Mouse (Mus musculus): ENCODE results near the gene Nsun6. TPM values are rescaled to one million over a fixed set of nuclear protein-coding genes. Genes with fewer than 3 reads are reported as not detected.

Gene Nsun6
- polyA plus RNA-seq, 1 experiment from 2014 or later = 11.6 TPM

DNA sequence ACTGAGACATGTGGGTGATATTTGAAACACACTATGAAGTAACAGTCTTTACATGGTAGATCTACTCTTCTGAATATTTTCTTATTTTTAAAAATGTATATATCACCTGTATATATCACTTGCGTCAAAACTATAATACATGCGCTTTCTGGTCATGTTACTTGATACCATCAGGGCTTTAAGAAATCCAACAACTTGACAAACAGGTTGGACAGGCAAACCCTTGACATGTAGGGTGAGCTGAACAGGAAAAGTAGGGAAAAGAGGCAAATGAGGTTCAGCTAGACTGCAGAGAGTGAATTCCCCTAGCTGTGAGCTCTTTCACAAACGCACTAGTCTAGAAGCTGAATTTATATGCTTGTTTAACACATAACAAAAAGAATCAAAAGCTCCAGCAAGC lies 28.1 kb downstream of the Nsun6 start:
- no peaks in the 10 kb centered on the region for H3K4me1 ChIP-seq (ENCODE audit: control insufficient read depth, insufficient read depth, low read depth, low read length)
- no peaks in the 10 kb centered on the region for H3K9me3 ChIP-seq (ENCODE audit: control insufficient read depth, low read length)
- 0 out of 2 replicates have a peak, but pooled peaks cover 2% of the 10 kb centered on the region for H3K36me3 ChIP-seq (ENCODE audit: control insufficient read depth, insufficient read depth, low read length)
- no peak overlapping the region for H3K27ac ChIP-seq (ENCODE audit: low read depth, low read length)
- no peak overlapping the region for H3K9ac ChIP-seq (ENCODE audit: low read depth, low read length)
- ATAC-seq = no peak
- no peak overlapping the region for H3K4me3 ChIP-seq (ENCODE audit: low read length)
- H3K27me3 ChIP-seq (replicated peaks; ENCODE audit: control insufficient read depth, insufficient read depth, low read length) = no peaks in the 10 kb centered on the region
- no peak overlapping the region for H3K4me2 ChIP-seq (ENCODE audit: low read length)
- WGBS = 91% methylated on average over 3 of the region's 3 CpGs

DNA sequence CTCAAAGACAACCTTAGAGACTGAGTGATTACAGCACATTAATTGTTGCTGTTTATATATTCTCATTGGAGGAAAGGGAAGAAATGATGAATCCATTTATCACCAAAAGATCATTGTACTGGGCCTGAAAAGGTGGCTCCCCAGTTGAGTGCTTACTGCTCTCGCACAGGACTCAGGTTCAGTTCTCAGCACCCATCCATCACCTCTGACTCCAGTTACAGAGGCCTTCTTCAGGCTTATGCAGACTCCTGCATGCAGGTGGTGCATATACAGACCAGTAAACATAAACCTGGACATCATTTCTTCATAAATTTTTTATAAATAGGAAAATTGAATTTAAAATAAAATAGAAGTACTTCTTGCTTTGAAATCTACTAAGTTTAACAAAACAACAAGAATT lies 46.8 kb downstream of the Nsun6 start:
- no peak overlapping the region for H3K27ac ChIP-seq (ENCODE audit: low read depth, low read length)
- H3K27me3 ChIP-seq (replicated peaks; ENCODE audit: control insufficient read depth, insufficient read depth, low read length) = no peaks in the 10 kb centered on the region
- no peak overlapping the region for H3K9ac ChIP-seq (ENCODE audit: low read depth, low read length)
- H3K4me3 ChIP-seq (ENCODE audit: low read length) = no peak overlapping the region
- no peaks in the 10 kb centered on the region for H3K4me1 ChIP-seq (ENCODE audit: control insufficient read depth, insufficient read depth, low read depth, low read length)
- no peak for ATAC-seq
- WGBS = 83% methylated on average over 1 of the region's 1 CpGs
- H3K9me3 ChIP-seq (ENCODE audit: control insufficient read depth, low read length) = peaks cover 3% of the 10 kb centered on the region; the same call in 1 of the 2 replicates
- H3K36me3 ChIP-seq (ENCODE audit: control insufficient read depth, insufficient read depth, low read length) = 0 out of 2 replicates have a peak, but pooled peaks cover 4% of the 10 kb centered on the region
- H3K4me2 ChIP-seq (ENCODE audit: low read length) = no peak overlapping the region

DNA sequence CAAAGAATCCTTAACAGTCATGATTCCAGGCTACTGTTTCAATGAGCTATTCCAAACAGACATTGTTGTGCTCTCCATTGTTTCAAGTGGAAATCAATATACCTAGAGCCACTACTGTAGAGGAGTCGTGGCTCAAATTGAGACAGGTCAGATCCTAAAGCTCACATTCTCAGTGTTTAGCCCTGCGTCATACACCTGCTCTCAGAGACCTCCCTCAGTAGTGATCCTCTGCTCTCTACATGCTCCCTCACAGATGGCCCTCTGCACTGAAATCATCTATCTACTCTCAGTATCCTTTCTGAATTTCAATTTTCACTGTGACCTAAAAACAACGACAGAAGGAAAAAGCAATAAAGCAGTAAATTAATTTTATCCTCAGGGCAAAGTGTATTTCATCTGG lies 47.3 kb downstream of the Nsun6 start:
- Histone ChIP-seq H3K9ac (ENCODE audit: low read depth, low read length) (no peak overlapping the region), H3K4me1 (ENCODE audit: control insufficient read depth, insufficient read depth, low read depth, low read length) (no peaks in the 10 kb centered on the region), H3K4me3 (ENCODE audit: low read length) (no peak overlapping the region), H3K36me3 (ENCODE audit: control insufficient read depth, insufficient read depth, low read length) (0 out of 2 replicates have a peak, but pooled peaks cover 4% of the 10 kb centered on the region), H3K27ac (ENCODE audit: low read depth, low read length) (no peak overlapping the region), H3K27me3 (replicated peaks; ENCODE audit: control insufficient read depth, insufficient read depth, low read length) (no peaks in the 10 kb centered on the region), H3K4me2 (ENCODE audit: low read length) (no peak overlapping the region), H3K9me3 (ENCODE audit: control insufficient read depth, low read length) (peaks cover 3% of the 10 kb centered on the region; the same call in 1 of the 2 replicates)
- peak; percentile 52; the same call in 1 of the 2 replicates for ATAC-seq
- 80% methylated on average over 3 of the region's 3 CpGs for WGBS

DNA sequence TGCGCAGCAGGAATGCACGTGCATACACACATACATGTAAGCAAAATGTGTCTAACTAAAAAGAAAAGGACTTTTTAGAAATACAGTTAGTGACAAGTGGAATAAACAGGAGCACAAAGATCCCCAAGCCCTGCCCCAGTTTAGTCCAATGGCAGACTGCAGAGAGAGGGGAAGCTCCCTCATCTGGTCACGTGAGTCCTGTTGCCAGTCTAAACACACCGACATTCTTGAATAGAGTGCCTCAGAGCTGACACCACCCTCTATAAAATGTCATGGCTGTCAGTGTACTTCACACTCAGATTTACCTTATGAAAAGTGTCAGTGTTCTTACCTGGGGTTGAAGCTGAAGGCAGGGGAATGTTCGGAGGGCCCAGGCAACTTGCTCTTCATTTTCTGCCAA lies 57.0 kb downstream of the Nsun6 start:
- Histone ChIP-seq H3K4me1 (ENCODE audit: control insufficient read depth, insufficient read depth, low read depth, low read length) (no peaks in the 10 kb centered on the region), H3K9me3 (ENCODE audit: control insufficient read depth, low read length) (no peaks in the 10 kb centered on the region), H3K4me3 (ENCODE audit: low read length) (no peak overlapping the region), H3K36me3 (ENCODE audit: control insufficient read depth, insufficient read depth, low read length) (no peaks in the 10 kb centered on the region; the same call in 1 of the 2 replicates), H3K27me3 (replicated peaks; ENCODE audit: control insufficient read depth, insufficient read depth, low read length) (no peaks in the 10 kb centered on the region), H3K27ac (ENCODE audit: low read depth, low read length) (no peak overlapping the region), H3K4me2 (ENCODE audit: low read length) (no peak overlapping the region), H3K9ac (ENCODE audit: low read depth, low read length) (no peak overlapping the region)
- ATAC-seq = no peak
- WGBS = 81% methylated on average over 5 of the region's 5 CpGs

DNA sequence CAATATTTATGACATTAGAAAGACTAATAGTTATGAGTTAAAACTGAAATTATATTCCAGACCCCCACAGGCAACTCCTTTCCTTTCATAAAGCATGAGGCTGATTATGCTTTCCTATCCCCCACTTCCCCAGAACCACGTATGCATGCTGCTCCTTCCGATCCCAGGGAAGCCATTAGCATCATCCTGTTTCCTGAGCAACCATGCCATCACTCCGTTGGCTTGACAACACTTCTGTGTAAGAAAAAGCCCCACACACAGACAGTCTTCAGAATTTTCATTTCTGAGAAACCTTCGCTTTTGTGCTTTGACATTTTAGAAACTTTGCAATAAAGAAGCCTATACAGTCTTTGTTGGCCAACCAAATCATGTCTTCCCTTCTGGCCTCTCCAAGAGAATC lies 58.8 kb downstream of the Nsun6 start:
- no peak overlapping the region for H3K27ac ChIP-seq (ENCODE audit: low read depth, low read length)
- H3K9me3 ChIP-seq (ENCODE audit: control insufficient read depth, low read length) = no peaks in the 10 kb centered on the region
- H3K4me3 ChIP-seq (ENCODE audit: low read length) = no peak overlapping the region
- H3K27me3 ChIP-seq (replicated peaks; ENCODE audit: control insufficient read depth, insufficient read depth, low read length) = no peaks in the 10 kb centered on the region
- peaks cover 3% of the 10 kb centered on the region; the same call in 1 of the 2 replicates for H3K36me3 ChIP-seq (ENCODE audit: control insufficient read depth, insufficient read depth, low read length)
- ATAC-seq = no peak
- no peak overlapping the region for H3K4me2 ChIP-seq (ENCODE audit: low read length)
- no peak overlapping the region for H3K9ac ChIP-seq (ENCODE audit: low read depth, low read length)
- 54% methylated on average over 4 of the region's 4 CpGs for WGBS
- no peaks in the 10 kb centered on the region for H3K4me1 ChIP-seq (ENCODE audit: control insufficient read depth, insufficient read depth, low read depth, low read length)

DNA sequence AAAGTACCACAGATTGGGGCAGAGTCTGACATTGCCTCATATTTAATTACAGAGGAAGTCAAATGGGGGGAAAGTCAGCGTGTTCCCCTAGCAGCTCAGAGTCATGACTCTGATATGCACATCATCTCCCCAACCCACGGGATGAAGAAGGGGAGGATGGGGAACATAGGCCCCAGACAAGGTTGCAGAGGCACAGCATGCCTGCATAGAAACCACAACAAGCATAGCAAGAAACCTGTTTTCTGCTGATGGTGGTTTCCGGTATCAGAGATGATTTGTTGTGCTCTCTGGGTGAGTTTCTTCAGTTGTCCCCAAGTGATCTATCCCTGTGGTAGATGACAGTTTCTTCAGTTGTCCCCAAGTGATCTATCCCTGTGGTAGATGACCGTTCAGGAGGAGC lies 62.3 kb downstream of the Nsun6 start:
- no peaks in the 10 kb centered on the region for H3K4me1 ChIP-seq (ENCODE audit: control insufficient read depth, insufficient read depth, low read depth, low read length)
- no peak overlapping the region for H3K27ac ChIP-seq (ENCODE audit: low read depth, low read length)
- H3K36me3 ChIP-seq (ENCODE audit: control insufficient read depth, insufficient read depth, low read length) = 0 out of 2 replicates have a peak, but pooled peaks cover 3% of the 10 kb centered on the region
- no peaks in the 10 kb centered on the region for H3K9me3 ChIP-seq (ENCODE audit: control insufficient read depth, low read length)
- 92% methylated on average over 4 of the region's 4 CpGs for WGBS
- no peaks in the 10 kb centered on the region for H3K27me3 ChIP-seq (replicated peaks; ENCODE audit: control insufficient read depth, insufficient read depth, low read length)
- H3K4me3 ChIP-seq (ENCODE audit: low read length) = no peak overlapping the region
- ATAC-seq = no peak
- no peak overlapping the region for H3K4me2 ChIP-seq (ENCODE audit: low read length)
- H3K9ac ChIP-seq (ENCODE audit: low read depth, low read length) = no peak overlapping the region

DNA sequence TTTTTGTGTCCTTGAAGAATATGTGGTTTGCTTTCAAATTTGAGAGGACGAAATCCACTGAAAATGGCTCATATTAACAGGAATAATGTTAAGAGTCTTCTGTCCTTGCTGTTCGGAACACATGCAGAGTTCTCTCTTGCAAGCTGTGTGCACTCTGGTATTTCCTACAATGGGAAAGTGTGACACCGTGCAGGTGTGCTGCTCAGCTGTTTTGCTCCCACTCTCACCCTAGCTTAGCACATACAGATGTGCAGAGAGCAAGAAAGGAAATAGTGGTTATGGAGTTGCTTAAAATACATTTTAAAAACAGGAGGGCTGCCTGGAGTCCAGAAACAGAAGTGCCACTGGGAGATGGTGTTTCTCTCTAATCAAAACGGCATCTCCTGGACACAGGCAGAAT lies 65.5 kb downstream of the Nsun6 start:
- 85% methylated on average over 4 of the region's 4 CpGs for WGBS

DNA sequence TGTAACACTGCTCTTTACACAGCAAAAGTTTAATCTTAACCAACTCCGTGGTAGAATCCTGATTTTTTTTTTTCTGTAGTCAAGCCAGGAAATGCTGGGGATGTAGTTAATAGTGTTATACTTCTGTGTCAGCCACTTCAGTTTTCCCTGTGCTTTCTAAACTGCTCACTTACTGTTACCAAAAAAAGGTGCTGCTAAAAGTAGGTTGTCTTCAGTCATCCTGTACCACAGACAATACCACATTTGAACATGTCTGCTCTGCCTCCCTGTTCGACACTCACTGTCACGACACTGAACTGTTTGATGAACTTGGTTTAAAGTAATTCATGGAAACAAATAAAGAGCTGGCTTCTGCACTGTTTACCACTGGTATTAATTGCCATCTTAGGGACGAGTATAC lies 66.4 kb downstream of the Nsun6 start:
- WGBS = 89% methylated on average over 4 of the region's 4 CpGs
- Histone ChIP-seq H3K9ac (ENCODE audit: low read depth, low read length) (no peak overlapping the region), H3K4me3 (ENCODE audit: low read length) (no peak overlapping the region), H3K27me3 (replicated peaks; ENCODE audit: control insufficient read depth, insufficient read depth, low read length) (no peaks in the 10 kb centered on the region), H3K4me2 (ENCODE audit: low read length) (no peak overlapping the region), H3K4me1 (ENCODE audit: control insufficient read depth, insufficient read depth, low read depth, low read length) (no peaks in the 10 kb centered on the region), H3K9me3 (ENCODE audit: control insufficient read depth, low read length) (no peaks in the 10 kb centered on the region), H3K27ac (ENCODE audit: low read depth, low read length) (no peak overlapping the region), H3K36me3 (ENCODE audit: control insufficient read depth, insufficient read depth, low read length) (peaks cover 12% of the 10 kb centered on the region)
- ATAC-seq = no peak

More for the DNA sequence above, 65.5 kb downstream of the Nsun6 start:
- Histone ChIP-seq H3K27ac (ENCODE audit: low read depth, low read length) (no peak overlapping the region), H3K36me3 (ENCODE audit: control insufficient read depth, insufficient read depth, low read length) (peaks cover 10% of the 10 kb centered on the region), H3K27me3 (replicated peaks; ENCODE audit: control insufficient read depth, insufficient read depth, low read length) (no peaks in the 10 kb centered on the region), H3K4me3 (ENCODE audit: low read length) (no peak overlapping the region), H3K9me3 (ENCODE audit: control insufficient read depth, low read length) (no peaks in the 10 kb centered on the region), H3K9ac (ENCODE audit: low read depth, low read length) (no peak overlapping the region), H3K4me1 (ENCODE audit: control insufficient read depth, insufficient read depth, low read depth, low read length) (no peaks in the 10 kb centered on the region), H3K4me2 (ENCODE audit: low read length) (no peak overlapping the region)
- ATAC-seq = no peak

DNA sequence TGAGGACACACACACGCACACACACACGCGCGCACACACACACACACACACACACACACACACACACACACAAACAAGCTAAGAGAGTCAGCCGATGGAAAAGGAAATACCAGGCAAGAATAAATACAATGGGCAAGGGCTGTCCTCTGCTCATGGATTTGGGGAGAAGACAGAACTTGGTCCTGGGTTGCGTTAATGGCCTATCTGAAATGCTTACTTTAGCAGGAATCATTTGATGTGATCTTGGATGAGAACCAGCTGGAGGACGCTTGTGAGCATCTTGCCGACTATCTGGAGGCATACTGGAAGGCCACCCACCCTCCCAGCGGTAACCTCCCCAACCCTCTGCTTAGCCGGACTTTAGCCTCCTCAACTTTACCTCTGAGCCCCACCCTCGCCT lies 70.8 kb downstream of the Nsun6 start:
- Histone ChIP-seq H3K4me3 (ENCODE audit: low read length) (no peak overlapping the region), H3K27ac (ENCODE audit: low read depth, low read length) (no peak overlapping the region), H3K4me2 (ENCODE audit: low read length) (no peak overlapping the region), H3K27me3 (replicated peaks; ENCODE audit: control insufficient read depth, insufficient read depth, low read length) (no peaks in the 10 kb centered on the region), H3K4me1 (ENCODE audit: control insufficient read depth, insufficient read depth, low read depth, low read length) (no peaks in the 10 kb centered on the region), H3K9ac (ENCODE audit: low read depth, low read length) (no peak overlapping the region), H3K36me3 (ENCODE audit: control insufficient read depth, insufficient read depth, low read length) (peaks cover 9% of the 10 kb centered on the region), H3K9me3 (ENCODE audit: control insufficient read depth, low read length) (no peaks in the 10 kb centered on the region)
- ATAC-seq = no peak
- WGBS = 90% methylated on average over 11 of the region's 11 CpGs

DNA sequence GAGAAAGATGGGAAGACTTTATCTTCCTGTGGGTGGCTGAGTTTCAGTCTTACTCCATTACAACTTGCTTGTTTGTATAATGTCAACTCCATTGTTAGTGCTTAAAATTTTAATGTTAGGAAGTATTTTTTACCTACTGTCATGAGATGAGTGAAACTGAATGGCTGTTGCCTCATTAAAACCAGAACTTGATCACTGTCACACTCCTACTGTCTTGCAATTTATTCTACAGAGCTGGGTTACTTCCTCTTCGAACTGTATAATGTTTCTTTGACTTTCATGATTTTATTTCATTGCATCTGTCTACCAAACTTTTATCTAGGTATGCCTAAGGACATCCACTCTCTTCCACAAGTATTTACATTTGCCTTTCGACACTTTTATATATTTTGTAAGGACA lies 93.4 kb downstream of the Nsun6 start:
- Histone ChIP-seq H3K36me3 (ENCODE audit: control insufficient read depth, insufficient read depth, low read length) (no peaks in the 10 kb centered on the region), H3K9me3 (ENCODE audit: control insufficient read depth, low read length) (no peaks in the 10 kb centered on the region), H3K27ac (ENCODE audit: low read depth, low read length) (no peak overlapping the region), H3K9ac (ENCODE audit: low read depth, low read length) (no peak overlapping the region), H3K27me3 (replicated peaks; ENCODE audit: control insufficient read depth, insufficient read depth, low read length) (no peaks in the 10 kb centered on the region), H3K4me1 (ENCODE audit: control insufficient read depth, insufficient read depth, low read depth, low read length) (no peaks in the 10 kb centered on the region), H3K4me2 (ENCODE audit: low read length) (no peak overlapping the region), H3K4me3 (ENCODE audit: low read length) (no peak overlapping the region)
- ATAC-seq = no peak
- WGBS = 87% methylated on average over 2 of the region's 2 CpGs
